Mouse (Mus musculus) erythroblast, embryonic 14.5 days (primary cell): ENCODE results near the gene Eif3i.

Experiments
- GATA1 ChIP-seq: IDR thresholded peaks from 2 replicates; pipeline ENCODE4 v1.6.1; 2012; ENCODE audit warnings: low read length, inconsistent platforms, mixed read lengths
- TAL1 ChIP-seq: IDR thresholded peaks from 3 replicates; pipeline ENCODE4 v1.6.1; 2012; ENCODE audit warnings: low read length, inconsistent platforms, mixed read lengths

- TF ChIP-seq GATA1 (no peak), TAL1 (no peak)
Observed at GRCm38 (mm10) chr4:129617121-129617641, 16.7 kb upstream of the Eif3i start.
